Mouse (Mus musculus): ENCODE results near the gene Spint1. TPM values are rescaled to one million over a fixed set of nuclear protein-coding genes. Genes with fewer than 3 reads are reported as not detected.

Gene Spint1
- 1 to 10 TPM; 1.8 to 3.9 (median 2.6) TPM for total RNA-seq (2022)

DNA sequence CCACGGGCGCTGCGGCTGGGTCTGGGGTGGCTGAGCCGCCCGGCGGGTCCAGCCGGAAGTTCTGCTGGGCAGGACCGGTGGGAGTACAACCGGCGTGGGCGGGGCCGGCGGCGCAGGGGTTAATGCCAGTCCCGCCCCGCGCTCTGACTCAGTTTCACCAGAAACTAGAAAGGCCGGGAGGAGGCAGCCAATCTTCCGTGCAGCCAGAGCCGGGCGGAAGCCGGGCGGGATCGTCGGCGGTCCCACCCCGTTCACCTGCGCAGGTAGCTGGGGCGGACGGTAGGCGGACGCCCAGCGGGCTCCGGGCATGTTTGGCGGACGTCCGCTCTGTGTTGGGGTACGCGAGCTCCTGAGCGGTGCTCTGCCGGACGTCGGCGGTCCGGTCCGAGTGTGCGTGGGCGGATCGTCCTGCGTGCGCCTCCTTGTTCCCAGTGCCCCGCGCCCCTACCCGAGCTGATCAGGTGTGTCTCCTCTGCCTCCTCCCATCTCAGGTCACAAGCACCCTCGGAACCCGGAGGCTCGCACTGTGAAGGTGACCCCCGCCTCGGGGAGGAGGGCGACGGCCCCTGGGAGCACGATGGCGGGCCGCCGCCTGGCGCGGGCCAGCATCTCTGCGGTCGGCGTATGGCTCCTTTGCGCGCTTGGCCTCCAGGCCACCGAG is at the start of gene Spint1:
Gene Spint1, plus strand, starts transcription at position 153 of the 661 bp plus-strand sequence.
- no peak for DNase-seq

GRCm38 (mm10) chr2:119189029-119189710 is 48.0 kb upstream of the Spint1 start:
- peak; percentile 67 for DNase-seq

GRCm38 (mm10) chr2:119190969-119191368 is 46.2 kb upstream of the Spint1 start:
- no peak for DNase-seq

- no peak for DNase-seq
These were observed 43.0 kb upstream of the Spint1 start for GRCm38 (mm10) chr2:119194140-119194539.

GRCm38 (mm10) chr2:119196316-119197108 is 40.6 kb upstream of the Spint1 start:
- no peak for DNase-seq

DNA sequence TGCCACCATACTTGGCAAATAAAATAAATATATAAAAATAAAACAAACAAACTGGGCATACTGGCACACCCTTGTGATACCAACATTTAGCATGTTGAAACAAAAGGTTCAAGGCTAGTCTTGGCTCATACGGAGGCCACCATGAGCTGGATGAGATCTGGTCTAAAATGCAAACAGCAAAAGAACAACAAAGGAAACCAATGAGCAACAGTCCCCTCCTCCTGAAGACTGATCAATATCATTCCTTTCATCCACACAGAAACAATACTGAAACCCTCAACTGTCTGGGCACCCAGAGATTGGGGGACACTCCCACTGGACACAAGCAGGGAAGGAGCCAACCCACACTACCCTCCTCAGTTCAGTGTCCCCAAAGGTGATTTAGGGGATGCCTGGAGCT is 39.7 kb upstream of the Spint1 start:
- DNase-seq, result no peak

GRCm38 (mm10) chr2:119198049-119198448 is 39.1 kb upstream of the Spint1 start:
- no peak for DNase-seq

DNA sequence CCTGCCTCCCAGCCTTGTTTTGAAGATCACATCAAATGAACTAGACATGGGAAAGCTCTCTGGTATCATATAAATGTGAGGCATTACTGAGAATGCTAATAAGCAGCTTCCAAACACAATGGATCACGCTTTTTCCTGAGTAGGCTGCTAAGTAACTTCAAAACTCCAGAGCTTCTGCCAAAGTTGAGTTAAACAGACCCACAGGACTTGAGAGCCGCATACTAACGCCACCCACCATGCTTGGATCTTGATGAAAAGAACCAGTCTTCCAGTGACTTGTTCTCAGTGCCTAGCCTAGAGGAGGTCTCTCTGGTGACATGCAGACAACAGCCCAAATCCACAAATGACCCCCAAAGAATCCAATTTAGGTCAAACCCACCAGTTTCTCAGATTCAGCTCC is 38.2 kb upstream of the Spint1 start:
- DNase-seq, result no peak

DNA sequence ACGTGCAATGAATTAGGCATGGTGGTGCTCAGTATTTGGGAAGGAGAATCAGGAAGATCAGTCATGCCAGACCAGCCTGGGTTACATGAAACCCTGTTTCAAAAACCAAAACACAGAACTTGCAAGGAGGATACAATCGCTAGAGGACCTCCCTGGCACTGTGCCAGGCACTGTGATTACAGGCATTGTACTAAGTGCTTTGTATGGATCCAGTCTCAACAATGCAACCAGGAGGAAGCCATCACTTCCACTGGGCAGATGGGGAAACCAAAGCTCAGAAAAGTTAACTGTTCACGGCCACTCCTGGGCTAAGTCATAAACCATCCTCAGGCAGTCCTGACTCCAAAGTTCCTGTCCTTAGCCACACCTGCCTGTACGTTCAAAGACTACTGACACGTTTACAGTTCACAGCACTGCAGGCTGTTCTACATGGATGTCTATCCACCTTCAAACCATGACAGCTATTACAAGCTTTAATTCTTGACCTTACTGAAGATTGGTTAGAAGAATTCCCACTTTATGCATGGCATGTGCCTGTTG is 34.2 kb upstream of the Spint1 start:
- no peak for DNase-seq

GRCm38 (mm10) chr2:119203871-119204460 is 33.2 kb upstream of the Spint1 start:
- DNase-seq, result no peak

- DNase-seq, result no peak
These were observed 29.2 kb upstream of the Spint1 start for GRCm38 (mm10) chr2:119207961-119208343.

- peak; percentile 95 for DNase-seq
These were observed 28.6 kb upstream of the Spint1 start, which contains the start of the genes Zfyve19 and Dnajc17 for GRCm38 (mm10) chr2:119208344-119209175. Gene Zfyve19, plus strand, starts transcription at chr2:119208617. Gene Dnajc17, minus strand, starts transcription at chr2:119208795.

- no peak for DNase-seq
These were observed 28.0 kb upstream of the Spint1 start for GRCm38 (mm10) chr2:119209176-119209507.

- DNase-seq, result no peak
These were observed 7.1 kb upstream of the Spint1 start, which contains the start of gene Ppp1r14d for GRCm38 (mm10) chr2:119229775-119230704. Gene Ppp1r14d, minus strand, starts transcription at chr2:119229906.

DNA sequence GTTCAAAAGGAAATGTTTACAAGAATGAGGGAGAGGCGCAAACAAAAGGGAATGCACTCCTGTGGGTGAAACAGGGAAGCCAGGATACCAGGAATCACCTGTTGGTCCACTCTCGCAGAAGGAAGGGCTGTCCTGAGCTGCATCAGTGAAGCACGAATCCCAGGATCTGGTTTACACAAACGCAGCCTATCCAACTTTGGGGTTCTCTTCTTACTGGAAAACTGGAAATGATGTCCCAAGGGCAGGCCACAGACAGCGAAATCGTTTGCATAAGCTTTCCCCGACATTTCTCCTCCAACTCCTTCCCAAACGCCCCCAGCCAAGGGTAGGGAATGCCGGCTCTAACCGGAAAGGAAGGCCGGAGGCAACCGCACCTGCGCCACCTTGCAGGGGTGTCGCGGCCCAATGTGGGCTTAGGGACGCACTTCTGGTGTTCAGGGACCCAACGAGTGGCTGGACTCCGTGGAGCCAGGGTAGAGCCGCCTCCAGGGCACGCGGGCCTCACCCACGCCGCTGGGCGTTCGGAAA is 416 bp upstream of the Spint1 start:
- no peak for DNase-seq

GRCm38 (mm10) chr2:119237871-119238220 is 684 bp downstream of the Spint1 start:
- DNase-seq, result no peak

GRCm38 (mm10) chr2:119238671-119239070 is 1.5 kb downstream of the Spint1 start:
- DNase-seq, result no peak

GRCm38 (mm10) chr2:119240075-119240818 is 3.1 kb downstream of the Spint1 start:
- no peak for DNase-seq

GRCm38 (mm10) chr2:119240819-119241186 is 3.6 kb downstream of the Spint1 start:
- DNase-seq, result no peak

DNA sequence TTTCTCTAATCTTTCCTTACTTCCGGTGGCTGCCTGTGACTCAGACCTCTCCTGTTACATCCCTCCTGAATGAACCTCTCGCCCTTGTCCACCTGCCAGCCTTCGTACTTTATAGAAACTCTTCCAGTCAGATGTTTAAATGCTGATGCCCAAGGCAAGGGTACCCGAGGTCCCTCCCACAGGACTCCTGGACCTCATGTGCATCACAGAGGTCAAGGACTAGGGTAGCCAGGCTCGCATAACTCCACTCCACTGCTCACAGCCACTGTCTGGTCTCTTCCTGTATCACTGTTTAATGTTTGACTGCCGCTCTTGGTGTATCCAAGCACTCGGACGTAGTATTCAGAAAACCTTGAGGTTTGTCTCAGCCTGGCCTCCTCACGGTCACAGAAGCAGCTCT is 5.4 kb downstream of the Spint1 start:
- DNase-seq, result no peak

Measured in adrenal gland, adult 8-10 months (tissue).